18 mouse cellular contexts compared by ENCODE assay signal in genomic region chr4:66618811-66619440, GRCm38 (mm10).
DNase-seq lines count a peak whose midpoint lies in the region; ATAC-seq and TF ChIP-seq lines count a peak whose summit lies in the region.
"Had no signal": no experiment of that assay in that cellular context is flagged by ENCODE, and none has a peak within 500 bp of the region (broad histone marks: within the 10 kb centered on the region; RNA-seq: fewer than 3 reads in every experiment).

No protein-coding gene starts in this region.

- H3K9ac ChIP-seq in kidney, postnatal 0 days (ENCODE audit: low read depth, low read length): no peak overlapping the region
- H3K9ac ChIP-seq: embryonic facial prominence, embryonic 15.5 days; forebrain, embryonic 13.5 days; hindbrain, embryonic 15.5 days had no signal

- H3K27ac ChIP-seq in kidney, postnatal 0 days: no peak overlapping the region
- H3K27ac ChIP-seq: embryonic facial prominence, embryonic 15.5 days; forebrain, embryonic 13.5 days; hindbrain, embryonic 15.5 days; macrophage had no signal

- H3K36me3 ChIP-seq in kidney, postnatal 0 days (ENCODE audit: insufficient read depth, low read length): no peaks in the 10 kb centered on the region
- H3K36me3 ChIP-seq: embryonic facial prominence, embryonic 15.5 days; hindbrain, embryonic 15.5 days had no signal

- H3K4me1 ChIP-seq in kidney, postnatal 0 days (replicated peaks; ENCODE audit: insufficient read depth, low read length): no peaks in the 10 kb centered on the region
- H3K4me1 ChIP-seq: embryonic facial prominence, embryonic 15.5 days; forebrain, embryonic 13.5 days; hindbrain, embryonic 15.5 days had no signal

- whole genome bisulfite sequencing in kidney, postnatal 0 days: 66% methylated on average over 2 of the region's 2 CpGs

- H3K9me3 ChIP-seq in kidney, postnatal 0 days (replicated peaks; ENCODE audit: low read length): no peaks in the 10 kb centered on the region
- H3K9me3 ChIP-seq: embryonic facial prominence, embryonic 15.5 days; forebrain, embryonic 13.5 days; hindbrain, embryonic 15.5 days had no signal

- no peak overlapping the region for H3K4me3 ChIP-seq in kidney, postnatal 0 days (replicated peaks; ENCODE audit: low read depth, low read length)
- H3K4me3 ChIP-seq: embryonic facial prominence, embryonic 15.5 days; forebrain, embryonic 13.5 days; hindbrain, embryonic 15.5 days had no signal

- no peak overlapping the region for H3K4me2 ChIP-seq in kidney, postnatal 0 days (ENCODE audit: low read length)
- H3K4me2 ChIP-seq: embryonic facial prominence, embryonic 15.5 days; forebrain, embryonic 13.5 days; hindbrain, embryonic 15.5 days; midbrain, embryonic 11.5 days had no signal

- no peaks in the 10 kb centered on the region for H3K27me3 ChIP-seq in kidney, postnatal 0 days (ENCODE audit: insufficient read depth, low read length)
- H3K27me3 ChIP-seq: embryonic facial prominence, embryonic 15.5 days; forebrain, embryonic 13.5 days; hindbrain, embryonic 15.5 days had no signal

- no peak for DNase-seq in cerebellum, postnatal 4 days (ENCODE audit: low spot score in 2 of 2)
- DNase-seq in kidney, postnatal 0 days (ENCODE audit: low spot score): peak; percentile 32
- DNase-seq in kidney, postnatal 4 days: no peak
- DNase-seq in cerebellum, adult 9-10 months: peak; percentile 89
- peak; percentile 72 for DNase-seq in gonadal fat pad, adult 2 months (ENCODE audit: low read depth)
- no peak for DNase-seq in lung, postnatal 14 days
- DNase-seq in ovary, postnatal 10 days (ENCODE audit: low spot score): no peak
- DNase-seq: gastrocnemius, postnatal 36 days; kidney, adult 11 months; kidney, postnatal 25 days; lung, adult 2 months; thymus, postnatal 14 days had no signal

- peak; percentile 88 for ATAC-seq in cerebellum, adult (ENCODE audit: insufficient number of reproducible peaks, low FRiP score, low TSS enrichment)
- ATAC-seq in kidney, postnatal 0 days (replicated peaks; ENCODE audit: low FRiP score, low read depth): no peak
- ATAC-seq: forebrain, embryonic 13.5 days had no signal

- no peak for TF ChIP-seq CTCF in kidney, postnatal 0 days (IDR thresholded peaks at IDR 0.05; ENCODE audit: low read depth)

Comparison
In these comparisons a context has a peak if more than half of its experiments do, and no peak if none do; other contexts are left out.
1. DNase-seq: peak in kidney, postnatal 0 days (single experiment), cerebellum, adult 9-10 months (single experiment) and gonadal fat pad, adult 2 months (single experiment); none in cerebellum, postnatal 4 days (0 of 2), kidney, postnatal 4 days (0 of 2), lung, postnatal 14 days (single experiment) and ovary, postnatal 10 days (single experiment).